Mouse (Mus musculus) hindlimb bud, embryonic 11.5 days (tissue): ENCODE data around the gene Rsph3b.
"Not testable (repeated sequence)": the region's sequence is repeated elsewhere in the genome, so short reads cannot be mapped to it uniquely, and the experiment has no call there.

Source experiments
- DNase-seq: peaks from one replicate; pipeline ENCODE4 v3.0.0-alpha.2; 2012; ENCODE audit warnings: low read depth, low spot score; ENCODE audit errors: extremely low spot score

Rsph3b gene

GRCm38 (mm10) chr17:6959543-6960259 lies 11.2 kb upstream of the Rsph3b start:
- DNase-seq, result not testable (repeated sequence)

- not testable (repeated sequence) for DNase-seq
Measured at GRCm38 (mm10) chr17:6958881-6959280, 10.4 kb upstream of the Rsph3b start.

DNA sequence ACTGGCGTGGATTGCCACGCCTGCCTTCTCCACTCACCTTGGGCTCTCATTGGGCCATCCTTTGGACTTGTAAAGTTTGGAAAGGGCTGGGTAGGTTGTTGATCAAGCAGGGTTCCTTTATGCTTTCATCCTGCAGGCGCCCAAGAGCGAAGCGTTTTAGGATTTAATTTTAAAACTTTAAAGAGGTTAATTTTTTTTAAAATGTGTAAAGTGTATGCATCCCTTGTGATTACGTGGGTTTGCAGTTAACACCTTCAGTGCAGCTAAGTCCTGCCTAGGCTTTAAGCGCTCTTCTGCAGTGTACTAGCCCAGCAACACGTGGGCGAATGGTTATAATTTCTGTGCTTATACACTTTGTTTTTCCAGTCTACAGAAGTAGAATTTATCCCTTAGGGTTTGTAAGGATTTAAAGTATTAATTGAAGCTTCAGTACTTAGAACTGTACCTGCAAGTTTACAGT lies 317 bp upstream of the Rsph3b start:
- not testable (repeated sequence) for DNase-seq

DNA sequence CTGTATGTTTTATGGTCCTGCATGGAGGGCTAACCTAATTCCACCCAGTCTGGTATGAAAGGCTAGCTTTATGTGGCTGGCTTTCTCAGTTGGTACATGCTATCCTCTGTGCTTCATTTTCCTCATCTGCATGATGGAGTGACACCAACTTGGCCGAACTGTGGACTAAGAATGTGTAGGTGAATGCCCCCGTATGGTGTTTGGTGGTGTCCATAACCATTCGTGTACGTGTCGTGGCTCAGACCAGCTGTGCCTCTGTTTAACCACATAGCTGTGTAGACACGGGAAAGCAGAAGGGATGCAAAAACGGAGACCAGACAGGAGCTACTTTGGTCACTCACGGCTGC lies 872 bp downstream of the Rsph3b start:
- DNase-seq, result not testable (repeated sequence)

GRCm38 (mm10) chr17:6942560-6942959 lies 5.9 kb downstream of the Rsph3b start:
- not testable (repeated sequence) for DNase-seq

DNA sequence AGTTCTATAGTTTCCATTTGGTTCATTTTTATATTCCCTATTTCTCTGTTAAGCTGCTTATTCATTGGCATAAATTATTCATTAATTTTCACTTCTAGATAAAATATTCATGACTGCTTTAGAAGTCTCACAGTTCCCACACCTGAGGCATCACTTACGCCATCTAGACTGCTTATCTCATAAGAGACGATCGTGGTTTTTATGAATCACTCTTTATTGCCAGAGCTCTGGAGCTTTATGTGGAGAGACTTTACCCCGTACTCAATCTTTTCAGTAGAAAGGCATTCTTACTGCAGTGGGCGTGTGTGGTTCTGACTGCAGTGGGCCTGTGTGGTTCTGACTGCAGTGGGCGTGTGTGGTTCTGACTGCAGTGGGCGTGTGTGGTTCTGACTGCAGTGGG lies 16.9 kb downstream of the Rsph3b start:
- DNase-seq, result not testable (repeated sequence)

DNA sequence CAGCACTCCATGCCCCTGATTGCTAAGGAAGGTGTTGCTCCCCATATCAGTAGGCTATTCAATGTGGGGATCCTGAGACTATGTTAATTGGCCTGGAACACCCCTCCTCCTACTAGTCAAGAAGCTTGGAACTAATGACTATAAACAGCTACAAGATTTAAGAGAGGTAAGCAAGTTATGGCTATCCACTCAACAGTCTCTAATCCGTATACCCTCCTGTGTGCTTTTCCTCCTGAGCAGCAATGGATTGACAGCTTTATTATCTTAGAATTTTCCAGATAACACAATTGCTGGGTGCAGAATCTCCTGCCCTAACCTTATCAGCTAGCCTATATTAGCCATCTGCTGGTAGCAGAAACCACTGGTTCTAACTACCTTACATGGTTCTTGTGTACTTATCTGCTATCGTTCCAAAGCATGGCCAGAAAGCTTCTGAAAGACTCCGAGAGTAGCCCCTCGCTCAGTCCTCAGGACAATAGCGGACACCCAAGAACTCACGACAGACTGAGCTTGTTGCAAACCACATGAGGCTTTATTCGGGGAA lies 28.1 kb downstream of the Rsph3b start:
- DNase-seq, result not testable (repeated sequence)

DNA sequence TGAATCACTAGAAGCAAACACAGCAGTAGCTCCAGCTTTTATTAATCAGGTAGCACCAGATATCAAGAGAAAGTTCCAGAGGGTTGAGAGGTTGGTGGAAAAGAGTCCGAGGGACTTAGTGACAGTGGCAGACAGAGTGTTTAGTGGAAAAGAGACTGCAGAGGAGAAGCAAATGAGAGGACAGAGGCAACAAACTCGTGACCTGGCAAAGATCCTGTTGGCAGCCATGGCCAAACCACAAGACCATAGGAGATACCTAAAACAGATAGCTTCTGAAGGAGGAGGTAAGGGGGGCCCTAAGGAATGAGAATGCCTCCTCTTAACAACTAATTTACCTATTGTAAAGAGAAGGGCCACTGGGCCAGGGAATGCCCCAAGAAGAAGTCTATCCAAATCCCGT lies 29.1 kb downstream of the Rsph3b start:
- DNase-seq, result not testable (repeated sequence)

DNA sequence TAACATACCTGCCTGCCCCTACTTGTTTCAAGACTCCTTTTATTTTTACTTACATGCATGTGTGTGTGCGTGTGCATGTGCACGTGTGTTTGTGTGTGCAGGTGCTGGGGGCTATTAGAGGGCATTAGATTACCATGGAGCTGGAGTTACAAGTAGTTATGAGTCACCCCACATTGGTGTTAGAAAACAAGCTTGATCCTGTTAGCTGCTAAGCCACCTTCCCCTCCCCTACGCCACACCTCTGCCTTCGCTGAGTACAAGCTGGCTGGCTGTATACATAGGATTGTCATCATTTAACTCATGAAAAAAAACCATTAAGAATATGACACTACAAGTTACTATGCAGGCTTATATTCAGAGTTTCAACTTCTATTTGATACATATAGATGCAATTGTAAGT lies 33.2 kb downstream of the Rsph3b start:
- DNase-seq, result not testable (repeated sequence)

GRCm38 (mm10) chr17:6914066-6914465 lies 34.4 kb downstream of the Rsph3b start:
- DNase-seq, result not testable (repeated sequence)

DNA sequence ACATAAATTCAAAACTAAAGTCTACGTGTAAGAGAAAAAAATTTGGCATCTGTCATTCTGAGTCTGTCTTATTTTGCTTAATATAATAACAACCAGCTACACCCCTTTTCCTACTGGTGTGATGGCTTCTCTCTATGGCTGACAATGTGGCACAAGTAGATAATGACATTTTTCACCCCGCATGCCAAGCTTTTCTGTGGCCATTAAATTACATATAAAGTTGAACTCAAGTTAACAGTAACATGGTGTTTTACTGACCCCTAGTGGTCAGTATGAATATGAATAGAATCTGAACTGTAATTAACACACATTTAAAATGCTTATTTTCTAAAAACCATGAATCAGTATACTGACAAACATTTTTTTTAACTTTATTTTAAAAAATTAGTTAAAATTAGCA lies 48.1 kb downstream of the Rsph3b start:
- DNase-seq, result not testable (repeated sequence)

- DNase-seq, result not testable (repeated sequence)
Measured at GRCm38 (mm10) chr17:6897996-6898562, 50.4 kb downstream of the Rsph3b start.

DNA sequence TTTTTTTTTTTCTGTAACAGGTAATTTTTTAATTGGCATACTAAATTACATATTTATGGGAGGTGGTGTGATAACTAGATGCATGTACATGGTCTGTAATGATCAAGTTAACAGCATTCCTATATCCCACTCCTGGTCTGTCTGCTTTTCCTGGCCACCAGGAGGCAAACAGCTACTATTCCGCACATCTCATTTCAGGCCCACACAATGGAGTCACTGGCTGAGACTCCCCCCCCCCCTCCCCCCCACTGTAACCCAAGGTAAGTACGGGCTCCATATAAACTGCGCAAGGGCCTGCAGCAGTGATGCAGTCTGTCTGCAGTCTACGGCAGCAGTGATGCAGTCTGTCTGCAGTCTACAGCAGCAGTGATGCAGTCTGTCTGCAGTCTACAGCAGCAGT lies 51.7 kb downstream of the Rsph3b start:
- no peak for DNase-seq

DNA sequence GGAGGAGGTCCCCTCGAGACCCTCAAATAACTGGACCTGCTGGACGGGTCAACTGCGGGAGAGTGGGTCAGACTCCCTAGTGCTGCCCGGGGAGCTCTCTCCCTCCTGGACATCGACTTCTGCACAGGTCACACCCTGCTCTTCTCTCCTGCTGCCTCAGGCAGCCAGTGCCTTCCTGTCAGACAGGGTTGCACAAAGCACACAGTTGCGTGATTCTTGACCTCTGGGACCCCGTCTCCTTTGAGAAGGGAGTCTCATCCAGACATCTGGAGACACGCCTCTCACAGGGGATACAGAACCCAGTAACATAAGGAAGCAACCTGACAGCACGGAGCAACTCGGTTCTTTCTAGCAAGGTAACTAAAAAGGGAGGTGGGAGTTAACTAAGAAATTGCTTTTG lies 55.1 kb downstream of the Rsph3b start:
- DNase-seq, result no peak

GRCm38 (mm10) chr17:6891966-6892934 lies 56.2 kb downstream of the Rsph3b start:
- DNase-seq, result no peak

- DNase-seq, result no peak
Measured at GRCm38 (mm10) chr17:6886445-6886844, 62.0 kb downstream of the Rsph3b start.

- DNase-seq, result no peak
Measured at GRCm38 (mm10) chr17:6884531-6884930, 64.0 kb downstream of the Rsph3b start.

- DNase-seq, result no peak
Measured at GRCm38 (mm10) chr17:6881306-6881705, 67.2 kb downstream of the Rsph3b start.

DNA sequence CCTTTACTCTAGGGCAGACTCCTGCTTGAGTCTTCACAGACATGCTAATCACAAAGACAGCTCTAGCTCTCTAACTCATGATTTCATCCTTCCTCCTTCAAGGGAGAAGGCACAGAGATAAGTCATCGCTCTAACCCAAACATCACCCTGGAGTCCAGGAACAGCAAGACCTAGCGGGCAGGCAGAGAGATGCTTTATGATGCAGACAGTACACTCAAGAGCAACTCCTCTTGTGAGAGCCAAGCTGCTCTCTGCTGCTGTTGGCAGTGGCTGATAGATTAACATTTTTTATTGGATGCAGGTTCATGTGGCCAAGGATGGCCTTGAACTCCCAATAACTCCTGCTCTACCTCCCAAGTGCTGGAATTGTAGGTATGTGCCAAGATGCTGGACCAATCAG lies 77.1 kb downstream of the Rsph3b start:
- DNase-seq, result no peak

DNA sequence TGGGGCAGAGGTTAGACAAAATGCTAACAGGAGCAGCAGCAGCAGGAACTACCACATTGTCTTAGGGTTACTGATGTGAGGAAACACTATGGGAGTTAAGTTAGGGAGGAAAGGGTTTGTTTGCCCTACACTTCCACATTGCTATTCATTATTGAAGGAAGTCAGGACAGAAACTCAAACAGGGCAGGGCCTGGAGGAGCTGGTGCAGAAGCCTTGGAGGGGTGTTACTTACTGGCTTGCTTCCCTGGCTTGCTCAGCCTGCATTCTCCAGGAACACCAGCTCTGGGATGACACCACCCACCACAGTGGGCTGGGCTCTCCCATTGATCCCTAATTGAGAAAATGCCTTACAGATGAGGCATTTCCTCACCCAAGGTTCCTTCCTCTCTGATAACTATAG lies 79.7 kb downstream of the Rsph3b start:
- no peak for DNase-seq

GRCm38 (mm10) chr17:6867740-6868139 lies 80.7 kb downstream of the Rsph3b start:
- DNase-seq, result no peak
